Mouse (Mus musculus) ES-Bruce4 (cell line): ENCODE results near the gene Csrnp3. TPM values are rescaled to one million over a fixed set of nuclear protein-coding genes. Genes with fewer than 3 reads are reported as not detected.

Experiments used
- H3K27ac ChIP-seq: 2 replicates; pipeline ENCODE4 v1.5.1; 2012; ENCODE audit warnings: low read length, inconsistent platforms; ENCODE audit not compliant: insufficient read depth
- H3K27me3 ChIP-seq: 2 replicates; pipeline ENCODE4 v1.6.1; 2012; ENCODE audit warnings: mild to moderate bottlenecking, low read length, inconsistent platforms; ENCODE audit not compliant: control insufficient read depth, poor library complexity, insufficient read depth, severe bottlenecking
- H3K36me3 ChIP-seq: 2 replicates; pipeline ENCODE4 v1.6.1; 2012; ENCODE audit warnings: inconsistent platforms, mild to moderate bottlenecking, low read length, moderate library complexity; ENCODE audit not compliant: control insufficient read depth, poor library complexity, insufficient read depth, severe bottlenecking
- H3K4me1 ChIP-seq: one replicate; pipeline ENCODE4 v1.8.1; 2011; ENCODE audit warnings: low read length; ENCODE audit not compliant: control insufficient read depth, insufficient read depth
- H3K4me3 ChIP-seq: 2 replicates; pipeline ENCODE4 v1.5.1; 2011; ENCODE audit warnings: low read depth, mild to moderate bottlenecking, low read length
- H3K9ac ChIP-seq: 2 replicates; pipeline ENCODE4 v1.6.1; 2012; ENCODE audit warnings: low read depth, mild to moderate bottlenecking, inconsistent platforms; ENCODE audit not compliant: poor library complexity, severe bottlenecking
- H3K9me3 ChIP-seq: replicated peaks from 2 replicates; pipeline ENCODE4 v1.6.1; 2012; ENCODE audit warnings: mild to moderate bottlenecking, low read length, inconsistent platforms; ENCODE audit not compliant: control insufficient read depth, poor library complexity, insufficient read depth, severe bottlenecking
- CTCF ChIP-seq: IDR thresholded peaks from one replicate; pipeline ENCODE4 v1.8.1; 2011; ENCODE audit warnings: low read depth, low read length
- EP300 ChIP-seq: IDR thresholded peaks from 2 replicates; pipeline ENCODE4 v1.6.1; 2011; ENCODE audit warnings: low read depth, low read length; ENCODE audit not compliant: insufficient read depth
- POLR2A ChIP-seq: IDR thresholded peaks from one replicate; pipeline ENCODE4 v1.8.1; 2011; ENCODE audit warnings: low read length; ENCODE audit not compliant: insufficient read depth
- polyA plus RNA-seq: library from polyadenylated mRNA; stranded (reverse); fragments of >200 nt; gene quantifications from 2 replicates; pipeline ENCODE4 v1.2.4, GENCODE M21; 2011; ENCODE audit warnings: low read depth; ENCODE audit not compliant: missing spikeins, insufficient read depth, insufficient read length

Csrnp3 gene
- polyA plus RNA-seq, 1 experiment, result 5.1 TPM

GRCm38 (mm10) chr2:65994886-65995468 is 149.4 kb downstream of the Csrnp3 start:
- Histone ChIP-seq H3K27me3 (no peaks in the 10 kb centered on the region), H3K27ac (no peak overlapping the region), H3K4me1 (no peaks in the 10 kb centered on the region)

DNA sequence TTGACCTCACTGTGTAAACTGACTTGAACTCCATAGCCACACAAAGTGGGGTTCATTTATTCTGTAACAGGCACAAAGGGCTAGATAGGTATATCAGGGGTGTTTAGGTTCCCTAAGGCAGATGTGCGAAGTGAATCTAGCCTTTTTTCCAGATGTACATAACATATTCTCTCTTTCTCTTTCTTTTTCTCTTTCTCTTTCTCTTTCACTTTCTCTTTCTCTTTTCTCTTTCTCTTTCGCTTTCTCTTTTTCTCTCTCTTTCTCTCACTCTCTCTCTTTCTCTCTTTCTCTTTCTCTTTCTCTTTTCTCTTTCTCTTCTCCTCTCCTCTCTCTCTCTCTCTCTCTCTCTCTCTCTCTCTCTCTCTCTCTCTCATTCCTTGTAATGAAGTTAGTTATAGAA is 153.2 kb downstream of the Csrnp3 start:
- TF ChIP-seq CTCF (no peak), EP300 (no peak), POLR2A (no peak)

More at GRCm38 (mm10) chr2:65994886-65995468, 149.4 kb downstream of the Csrnp3 start:
- Histone ChIP-seq H3K9ac (no peak overlapping the region), H3K9me3 (no peaks in the 10 kb centered on the region), H3K4me3 (no peak overlapping the region), H3K36me3 (no peaks in the 10 kb centered on the region)
- TF ChIP-seq CTCF (no peak), EP300 (no peak), POLR2A (no peak)

GRCm38 (mm10) chr2:66008995-66009654 is 163.6 kb downstream of the Csrnp3 start:
- no peak overlapping the region for H3K27ac ChIP-seq
- H3K9ac ChIP-seq, result no peak overlapping the region
- H3K9me3 ChIP-seq, result no peaks in the 10 kb centered on the region
- no peak for TF ChIP-seq EP300
- TF ChIP-seq CTCF, result no peak
- no peak for TF ChIP-seq POLR2A
- no peaks in the 10 kb centered on the region for H3K36me3 ChIP-seq
- no peaks in the 10 kb centered on the region for H3K27me3 ChIP-seq
- no peaks in the 10 kb centered on the region for H3K4me1 ChIP-seq
- no peak overlapping the region for H3K4me3 ChIP-seq

More for the DNA sequence above, 153.2 kb downstream of the Csrnp3 start:
- Histone ChIP-seq H3K36me3 (no peaks in the 10 kb centered on the region), H3K27ac (no peak overlapping the region), H3K27me3 (no peaks in the 10 kb centered on the region), H3K9ac (no peak overlapping the region), H3K4me1 (no peaks in the 10 kb centered on the region), H3K4me3 (no peak overlapping the region), H3K9me3 (no peaks in the 10 kb centered on the region)

GRCm38 (mm10) chr2:66009677-66010076 is 164.1 kb downstream of the Csrnp3 start:
- no peak for TF ChIP-seq POLR2A
- no peak for TF ChIP-seq CTCF
- no peak for TF ChIP-seq EP300
- Histone ChIP-seq H3K9ac (no peak overlapping the region), H3K4me3 (no peak overlapping the region), H3K4me1 (no peaks in the 10 kb centered on the region), H3K27me3 (no peaks in the 10 kb centered on the region), H3K9me3 (no peaks in the 10 kb centered on the region), H3K36me3 (no peaks in the 10 kb centered on the region), H3K27ac (no peak overlapping the region)

- no peak overlapping the region for H3K27ac ChIP-seq
- H3K9me3 ChIP-seq, result no peaks in the 10 kb centered on the region
- H3K27me3 ChIP-seq, result no peaks in the 10 kb centered on the region
- no peak overlapping the region for H3K9ac ChIP-seq
- H3K36me3 ChIP-seq, result peaks cover 3% of the 10 kb centered on the region; the same call in 1 of the 2 replicates
- no peaks in the 10 kb centered on the region for H3K4me1 ChIP-seq
- no peak overlapping the region for H3K4me3 ChIP-seq
- TF ChIP-seq EP300, result no peak
- no peak for TF ChIP-seq CTCF
- no peak for TF ChIP-seq POLR2A
Measured at GRCm38 (mm10) chr2:66018711-66019110, 173.1 kb downstream of the Csrnp3 start.

DNA sequence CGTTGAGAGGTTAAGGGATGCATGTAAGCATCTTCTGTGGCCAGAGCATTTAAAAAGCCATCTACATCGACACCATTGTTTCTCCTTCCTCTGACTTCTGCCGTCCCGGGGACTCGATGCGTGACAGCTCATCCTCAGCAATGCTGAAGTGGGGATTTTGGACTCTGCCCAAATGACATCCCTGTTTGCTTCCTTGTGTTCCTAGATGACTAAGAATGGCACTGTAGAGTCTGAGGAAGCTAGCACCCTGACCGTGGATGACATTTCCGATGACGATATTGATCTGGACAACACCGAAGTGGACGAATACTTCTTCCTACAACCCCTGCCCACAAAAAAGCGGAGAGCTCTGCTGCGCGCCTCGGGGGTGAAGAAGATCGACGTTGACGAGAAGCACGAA is 173.7 kb downstream of the Csrnp3 start:
- Histone ChIP-seq H3K27ac (no peak overlapping the region), H3K27me3 (no peaks in the 10 kb centered on the region), H3K9ac (no peak overlapping the region), H3K4me3 (no peak overlapping the region), H3K36me3 (peaks cover 3% of the 10 kb centered on the region; the same call in 1 of the 2 replicates), H3K9me3 (no peaks in the 10 kb centered on the region), H3K4me1 (no peaks in the 10 kb centered on the region)
- no peak for TF ChIP-seq CTCF
- no peak for TF ChIP-seq EP300
- no peak for TF ChIP-seq POLR2A
